Mouse (Mus musculus): ENCODE results near the gene Synj2.
"Not testable (repeated sequence)": the region's sequence is repeated elsewhere in the genome, so short reads cannot be mapped to it uniquely, and the experiment has no call there.

Synj2 gene

DNA sequence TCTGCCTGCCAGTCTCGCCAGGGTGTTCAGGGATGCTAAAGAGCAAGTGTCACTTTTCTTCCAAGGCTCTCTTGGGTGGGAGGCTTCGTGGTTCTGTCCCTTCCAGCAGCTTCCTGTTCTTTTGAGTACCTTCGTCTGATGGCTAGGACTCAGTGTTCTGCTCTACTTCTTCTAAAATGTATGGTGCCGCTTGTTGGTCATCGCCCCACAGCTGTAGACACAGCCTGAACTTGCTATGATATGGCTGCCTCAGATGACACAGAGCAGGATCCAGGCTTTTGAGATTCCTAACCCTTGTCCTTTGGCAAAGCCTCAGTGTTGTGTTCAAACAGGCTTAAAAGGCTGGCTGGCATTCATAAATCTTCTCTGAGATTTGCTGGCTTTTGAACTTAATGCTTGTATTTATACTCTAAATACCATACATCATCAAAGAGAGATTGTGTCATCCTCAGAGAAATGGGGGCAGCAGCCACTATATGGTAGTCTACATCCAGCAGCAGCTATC lies 58.0 kb downstream of the Synj2 start:
- DNase-seq (ENCODE audit: low spot score), result no peak

- no peak for DNase-seq (ENCODE audit: low spot score)
These were observed 59.8 kb downstream of the Synj2 start for GRCm38 (mm10) chr17:6000864-6001319.

- no peak for DNase-seq (ENCODE audit: low spot score)
These were observed 60.3 kb downstream of the Synj2 start for GRCm38 (mm10) chr17:6001389-6001788.

DNA sequence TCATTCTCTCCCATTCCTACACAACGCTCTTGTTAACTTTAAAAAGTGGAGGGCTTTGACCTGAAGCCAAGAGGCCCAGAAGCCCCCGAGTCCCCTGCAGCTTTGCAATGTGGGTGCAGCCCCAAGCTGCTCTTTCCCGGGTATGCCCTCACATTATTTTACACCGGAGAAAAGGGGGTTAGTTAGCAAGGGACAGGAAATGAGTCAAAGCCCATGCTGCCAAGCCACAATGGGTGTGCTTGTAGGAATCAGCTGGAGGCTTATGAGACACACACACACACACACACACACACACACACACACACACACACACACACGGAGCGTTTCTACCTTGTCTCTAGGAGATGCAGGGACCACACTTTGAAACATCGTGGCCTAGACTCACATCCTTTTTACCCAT lies 60.8 kb downstream of the Synj2 start:
- DNase-seq (ENCODE audit: low spot score), result no peak

DNA sequence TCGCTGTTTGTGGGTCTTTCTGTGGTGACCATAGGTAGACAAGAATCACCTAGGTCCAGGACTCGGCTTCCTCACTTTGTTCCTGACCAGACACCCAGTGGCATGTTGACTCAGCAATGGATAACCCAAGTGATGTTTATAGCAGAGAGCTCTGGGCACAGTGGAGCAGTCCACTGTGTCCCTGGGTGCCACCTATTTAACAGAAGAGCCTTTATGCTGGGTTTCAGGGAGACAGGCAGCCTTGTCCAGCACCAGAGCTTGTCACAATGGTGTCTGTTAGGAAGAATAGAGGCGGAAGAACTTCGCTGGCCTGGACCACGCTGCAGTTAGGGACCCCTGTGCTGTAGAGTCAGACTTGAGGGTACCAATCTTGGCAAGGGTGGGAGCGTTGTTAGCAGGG lies 61.5 kb downstream of the Synj2 start:
- DNase-seq (ENCODE audit: low spot score), result no peak

DNA sequence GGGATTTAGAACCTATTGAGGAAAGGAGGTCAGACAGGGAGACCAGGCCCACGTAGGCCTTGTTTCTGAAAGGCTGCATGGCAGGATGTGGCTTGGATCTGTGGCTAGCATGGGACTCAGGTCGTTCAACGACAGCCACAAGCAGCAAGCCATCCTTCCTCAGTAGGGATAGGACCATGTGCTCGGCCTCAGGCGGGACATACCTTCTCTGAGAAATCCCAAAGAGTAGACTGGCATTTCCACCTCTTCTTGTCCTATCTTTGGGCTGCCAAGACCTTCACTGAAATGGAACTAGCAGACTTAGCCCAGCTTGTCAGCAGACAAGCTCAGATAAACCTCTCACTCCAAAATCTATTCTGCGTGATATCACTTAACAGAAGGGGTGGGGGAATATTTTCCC lies 62.6 kb downstream of the Synj2 start:
- no peak for DNase-seq (ENCODE audit: low spot score)

- DNase-seq (ENCODE audit: low spot score), result no peak
These were observed 64.2 kb downstream of the Synj2 start for GRCm38 (mm10) chr17:6005246-6005637.

DNA sequence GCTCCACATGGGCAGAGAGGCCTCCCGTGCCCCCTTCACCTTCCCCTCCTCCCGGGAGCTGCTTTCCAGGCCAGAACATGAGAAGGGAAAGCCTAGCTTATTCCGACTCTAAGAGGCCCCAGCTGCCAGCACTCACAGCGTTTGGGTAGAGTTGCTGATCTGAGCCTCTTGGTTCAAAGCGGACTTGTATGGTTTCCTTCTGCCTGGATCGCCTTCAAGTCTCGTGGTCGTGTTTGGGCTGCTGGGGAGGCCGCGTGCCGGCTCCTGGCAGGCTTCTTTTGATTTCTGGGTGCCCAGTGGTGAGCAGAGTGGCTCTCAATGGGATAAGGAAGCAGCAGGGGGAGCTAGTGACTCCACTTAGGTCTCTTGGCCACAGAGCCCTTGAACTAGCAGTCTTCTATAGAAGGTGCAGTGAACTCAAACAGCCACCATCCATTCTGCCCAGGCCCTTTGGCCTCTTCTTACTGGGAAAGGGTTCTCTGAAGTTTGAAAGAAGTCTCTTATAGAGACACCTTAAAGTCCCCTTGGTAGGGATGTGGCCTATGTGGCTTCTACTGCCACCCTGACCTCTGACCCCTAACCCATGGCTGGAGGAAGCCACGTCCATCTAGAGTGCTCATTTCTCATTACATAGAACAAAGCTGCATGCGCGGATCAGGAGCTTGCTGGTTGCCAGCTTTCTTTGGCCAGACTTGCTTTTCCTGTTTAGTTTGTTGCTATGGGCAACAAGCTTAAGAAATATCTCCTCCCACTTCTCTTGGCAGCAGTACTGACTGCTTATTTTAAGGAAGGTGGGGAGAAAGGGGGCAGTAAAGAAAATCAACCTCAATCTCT lies 64.8 kb downstream of the Synj2 start:
- DNase-seq (ENCODE audit: low spot score), result no peak

DNA sequence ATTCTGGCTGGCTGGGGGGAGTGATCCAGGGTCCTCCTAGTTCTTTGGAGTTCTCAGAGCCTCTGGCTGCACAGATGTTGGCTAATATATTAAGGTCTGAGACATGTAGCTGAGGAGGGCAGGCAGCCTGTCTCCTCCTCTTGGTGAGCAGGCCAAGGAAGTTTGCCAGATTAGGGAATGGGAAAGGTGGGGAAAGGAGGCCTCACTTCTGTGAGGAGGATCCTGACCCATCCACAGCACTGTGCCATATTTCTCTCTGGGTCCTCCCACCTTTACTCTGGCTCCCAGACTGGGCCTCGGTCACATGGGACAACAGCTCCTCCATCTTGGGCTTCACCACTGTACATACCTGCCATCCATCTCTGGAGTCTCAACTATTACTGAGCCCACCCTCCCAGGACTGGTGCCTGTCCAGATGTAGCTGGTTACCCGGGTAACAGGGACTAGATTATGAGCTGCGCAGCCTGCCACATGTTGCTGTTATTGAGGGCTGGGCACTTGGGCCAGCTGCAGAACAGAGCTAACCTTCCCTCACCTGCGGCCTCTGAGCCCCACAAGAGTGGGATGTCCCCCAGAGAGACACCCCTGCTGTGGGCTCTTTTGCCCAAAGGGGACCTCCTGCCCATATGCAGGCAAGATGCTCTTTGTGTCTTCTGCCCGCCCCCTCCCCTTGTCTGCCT lies 66.2 kb downstream of the Synj2 start:
- no peak for DNase-seq (ENCODE audit: low spot score)

DNA sequence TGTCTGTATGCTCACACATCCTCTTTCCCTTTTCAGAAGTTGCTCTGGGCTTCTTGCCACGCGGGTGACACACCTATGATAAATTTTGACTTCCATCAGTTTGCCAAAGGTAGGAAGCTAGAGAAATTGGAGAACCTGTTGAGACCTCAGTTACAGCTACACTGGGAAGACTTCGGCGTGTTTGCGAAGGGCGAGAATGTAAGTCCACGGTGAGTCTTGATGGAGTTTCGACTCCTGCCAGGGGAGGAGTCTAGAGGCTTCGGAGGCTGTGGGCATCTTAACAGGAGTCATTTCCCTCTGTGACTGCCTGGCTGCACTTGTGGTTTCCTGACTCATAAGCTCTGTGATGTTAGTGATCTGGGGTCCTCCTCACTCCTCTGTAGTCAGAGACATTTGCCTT lies 66.8 kb downstream of the Synj2 start:
- no peak for DNase-seq (ENCODE audit: low spot score)

DNA sequence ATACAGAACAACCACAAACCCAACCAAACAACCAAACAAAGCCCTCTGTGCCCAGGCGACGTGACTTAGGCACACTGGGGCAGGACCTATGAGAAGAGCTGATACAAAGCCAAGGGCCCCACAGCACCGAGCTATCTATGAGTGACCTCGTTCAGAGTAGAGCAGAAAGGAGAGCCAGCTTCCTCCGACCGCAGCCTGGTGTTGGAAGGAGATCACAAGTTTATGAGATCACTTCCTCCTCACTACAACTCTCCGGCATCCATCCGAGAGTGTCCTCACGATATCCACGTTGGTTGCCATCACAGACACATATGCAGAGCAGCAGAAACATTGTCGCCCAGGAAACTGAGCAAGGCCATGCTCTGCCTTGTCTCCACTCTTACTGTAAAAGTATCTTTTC lies 67.5 kb downstream of the Synj2 start:
- DNase-seq (ENCODE audit: low spot score), result no peak

DNA sequence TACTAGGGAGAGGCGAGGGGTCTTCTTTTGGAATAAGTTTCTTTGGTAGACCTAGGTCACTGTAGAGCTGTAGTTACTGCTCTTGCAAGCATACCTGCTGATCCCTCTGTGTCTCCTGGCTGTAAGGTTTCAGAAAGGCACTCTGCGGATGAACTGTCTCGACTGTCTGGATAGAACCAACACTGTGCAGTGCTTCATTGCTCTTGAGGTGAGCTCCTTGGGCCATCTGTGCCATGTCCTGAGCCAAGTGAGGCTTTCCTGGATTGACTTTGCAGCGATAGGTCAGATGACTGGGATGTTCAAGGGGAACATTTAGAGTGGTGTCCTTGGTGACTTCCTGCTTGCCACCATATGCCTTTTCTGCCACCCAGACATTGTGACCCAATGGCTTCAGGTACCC lies 68.5 kb downstream of the Synj2 start:
- no peak for DNase-seq (ENCODE audit: low spot score)

DNA sequence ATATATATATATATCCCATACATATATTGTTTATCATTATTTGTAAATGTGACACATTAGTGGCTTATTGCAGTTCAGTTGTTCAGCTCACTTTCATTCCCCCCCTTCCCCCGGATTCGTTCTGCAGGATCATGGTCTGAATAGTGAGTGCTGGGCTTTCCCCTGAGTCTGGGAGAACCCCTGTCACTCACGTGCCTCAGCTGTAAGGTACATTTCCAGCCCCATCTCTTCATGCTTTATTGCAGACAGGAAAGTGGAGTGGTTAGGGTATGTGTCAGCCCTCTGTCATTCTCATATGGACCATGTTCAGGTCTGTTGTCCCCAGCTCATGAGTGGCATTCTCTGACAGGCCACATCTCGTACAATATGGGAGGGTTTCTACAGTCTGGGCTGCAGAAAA lies 72.0 kb downstream of the Synj2 start:
- DNase-seq (ENCODE audit: low spot score), result no peak

DNA sequence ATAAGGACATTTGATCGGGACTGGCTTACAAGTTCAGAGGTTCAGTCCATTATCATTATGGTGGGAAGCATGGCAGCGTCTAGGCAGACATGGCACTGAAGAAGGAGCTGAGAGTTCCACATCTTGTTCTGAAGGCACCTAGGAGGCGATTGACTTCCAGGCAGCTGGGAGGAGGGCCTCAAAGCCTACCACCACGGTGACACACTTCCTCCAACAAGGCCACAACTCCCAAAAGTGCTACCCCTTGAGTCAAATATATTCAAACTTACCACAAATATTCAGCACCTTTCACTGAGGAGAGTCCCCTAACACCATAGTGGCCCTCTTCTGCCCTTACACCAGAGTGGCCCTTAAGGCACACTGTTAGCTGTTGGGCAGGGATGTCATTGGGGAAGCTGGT lies 73.9 kb downstream of the Synj2 start:
- no peak for DNase-seq (ENCODE audit: low spot score)

- no peak for DNase-seq (ENCODE audit: low spot score)
These were observed 75.2 kb downstream of the Synj2 start for GRCm38 (mm10) chr17:6016213-6016780.

- no peak for DNase-seq (ENCODE audit: low spot score)
These were observed 76.2 kb downstream of the Synj2 start for GRCm38 (mm10) chr17:6017268-6017667.

- DNase-seq (ENCODE audit: low spot score), result no peak
These were observed 77.3 kb downstream of the Synj2 start for GRCm38 (mm10) chr17:6018348-6018747.

DNA sequence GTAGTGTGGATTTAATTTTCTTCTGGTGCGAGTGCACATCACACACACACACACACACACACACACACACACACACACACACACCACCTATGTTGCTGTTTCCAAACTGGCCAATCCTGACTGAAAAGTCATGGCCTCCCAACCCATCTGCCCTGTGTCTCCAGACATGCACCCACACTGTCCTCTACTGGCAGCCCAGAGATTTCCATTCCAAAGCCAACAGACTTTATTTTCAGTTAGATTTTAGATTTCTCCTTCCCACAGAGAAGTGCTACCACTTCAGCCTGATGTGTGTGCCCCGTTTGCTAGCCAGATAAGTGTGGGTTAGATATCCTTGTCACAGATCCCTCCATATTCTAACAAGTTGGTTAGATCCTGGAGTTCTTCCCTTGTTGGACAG lies 78.7 kb downstream of the Synj2 start:
- no peak for DNase-seq (ENCODE audit: low spot score)

GRCm38 (mm10) chr17:6020636-6021035 lies 79.6 kb downstream of the Synj2 start:
- DNase-seq (ENCODE audit: low spot score), result no peak

DNA sequence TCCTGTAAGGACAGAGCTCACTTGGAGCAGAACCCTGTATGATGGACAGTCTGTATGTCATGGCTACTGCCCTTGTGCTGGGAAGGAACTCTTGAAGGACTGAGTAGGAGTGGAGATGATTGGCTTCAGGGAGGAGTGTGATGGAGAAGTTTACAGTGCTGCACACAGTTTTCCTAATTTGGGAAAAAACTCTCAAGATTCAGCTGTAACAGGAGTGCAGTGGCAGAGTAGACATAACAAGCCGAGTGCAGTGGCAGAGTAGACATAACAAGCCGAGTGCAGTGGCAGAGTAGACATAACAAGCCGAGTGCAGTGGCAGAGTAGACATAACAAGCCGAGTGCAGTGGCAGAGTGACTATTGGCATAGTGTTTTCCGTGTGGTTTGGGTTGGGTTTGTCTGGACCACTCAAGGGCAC lies 80.3 kb downstream of the Synj2 start:
- DNase-seq (ENCODE audit: low spot score), result not testable (repeated sequence)

GRCm38 (mm10) chr17:6025831-6026230 lies 84.8 kb downstream of the Synj2 start:
- no peak for DNase-seq (ENCODE audit: low spot score)

GRCm38 (mm10) chr17:6035661-6036060 lies 94.6 kb downstream of the Synj2 start:
- DNase-seq (ENCODE audit: low spot score), result no peak

- DNase-seq (ENCODE audit: low spot score), result no peak
These were observed 95.4 kb downstream of the Synj2 start for GRCm38 (mm10) chr17:6036458-6036857.

Data from urinary bladder, postnatal 10 days (tissue).